Mouse (Mus musculus) activated CD4-positive, CD25-positive, alpha-beta regulatory T cell, adult 9 weeks (primary cell): ENCODE results near the gene St6gal1. TPM values are rescaled to one million over a fixed set of nuclear protein-coding genes. Genes with fewer than 3 reads are reported as not detected.

Source experiments
- polyA plus RNA-seq: library from polyadenylated mRNA; unstranded; fragments of 100-300 nt; shearing (Covaris generic); gene quantifications from one replicate; pipeline ENCODE4 v1.2.1, GENCODE M21; 2017

St6gal1 gene
- polyA plus RNA-seq: 101 TPM

DNA sequence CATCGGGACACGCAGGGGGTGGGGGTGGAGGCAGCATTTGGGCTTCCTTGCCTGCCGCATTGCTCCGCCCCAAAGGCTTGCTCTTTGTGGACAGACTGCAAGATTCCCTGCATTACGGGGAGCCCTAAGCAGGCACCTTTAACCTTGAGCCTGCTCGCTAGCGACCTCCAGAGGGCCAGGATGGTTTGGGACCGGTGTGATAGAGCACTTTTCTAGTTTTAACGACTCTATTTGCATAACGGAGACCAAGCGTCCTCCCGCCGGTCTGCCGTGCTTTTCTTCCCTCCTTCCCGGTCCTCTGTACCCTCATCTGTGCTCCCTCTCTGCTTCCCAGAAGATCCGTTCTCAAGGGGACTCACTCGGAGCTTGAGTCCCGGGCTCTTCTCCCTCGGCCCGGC, at the start of gene St6gal1:
Gene St6gal1 (plus strand): TSS at position 70 of the 398 bp plus-strand sequence.

Other genes with a start within 250 kb of the St6gal1 start
- gene Kng2, start 195.3 kb upstream of the St6gal1 start, polyA plus RNA-seq: not detected
- gene Kng1, start 166.9 kb upstream of the St6gal1 start, polyA plus RNA-seq: not detected
- gene Eif4a2, start 117.3 kb upstream of the St6gal1 start, polyA plus RNA-seq: 275 TPM
- gene Rfc4, start 97.0 kb upstream of the St6gal1 start, polyA plus RNA-seq: 33.4 TPM
- gene Adipoq, start 78.2 kb upstream of the St6gal1 start, polyA plus RNA-seq: 1.1 TPM
- not detected for gene Rtp1, start 204.4 kb downstream of the St6gal1 start, polyA plus RNA-seq